Mouse (Mus musculus) CH12.LX (cell line): ENCODE measurements around the gene Hist1h2bg. TPM values are rescaled to one million over a fixed set of nuclear protein-coding genes. Genes with fewer than 3 reads are reported as not detected.
"Not testable (repeated sequence)": the region's sequence is repeated elsewhere in the genome, so short reads cannot be mapped to it uniquely, and the experiment has no call there.

Experiments
- DNase-seq: peaks from one replicate; pipeline ENCODE4 v3.0.0-alpha.2; 2013; ENCODE audit errors: extremely low read depth
- H3K27ac ChIP-seq: 2 replicates; pipeline ENCODE4 v1.5.1; 2012; ENCODE audit warnings: low read depth, mild to moderate bottlenecking, control low read depth, moderate library complexity; ENCODE audit not compliant: insufficient read depth
- H3K27me3 ChIP-seq: replicated peaks from 2 replicates; pipeline ENCODE3; 2012; ENCODE audit warnings: inconsistent platforms
- H3K36me3 ChIP-seq, 2 experiments: replicated peaks in 1 of 2; 2 replicates each; pipeline versions ENCODE3 to v1.6.1; 2012; ENCODE audit warnings: inconsistent platforms in 1 of 2, low read length in 1 of 2, mild to moderate bottlenecking in 1 of 2, mixed read lengths in 1 of 2, moderate library complexity in 1 of 2; ENCODE audit not compliant: control insufficient read depth in 1 of 2, insufficient read depth in 1 of 2
- H3K4me1 ChIP-seq, 2 experiments: 2 replicates each; pipeline ENCODE4 v1.6.1; 2012; ENCODE audit warnings: inconsistent platforms in 1 of 2, moderate library complexity in 1 of 2; ENCODE audit not compliant: insufficient read depth in 2 of 2, control insufficient read depth in 1 of 2
- H3K4me2 ChIP-seq: 2 replicates; pipeline ENCODE4 v1.6.1; 2012; ENCODE audit warnings: low read depth, mild to moderate bottlenecking, control low read depth; ENCODE audit not compliant: poor library complexity, insufficient read depth, severe bottlenecking
- H3K4me3 ChIP-seq, 3 experiments: fragments of 150-350 bp in 1 of 3; sonication (generic) in 1 of 3; replicated peaks in 1 of 3; 2 replicates each; pipeline versions ENCODE3 to v1.5.1; 2011 to 2012; ENCODE audit warnings: low read depth in 2 of 3, low read length in 2 of 3, mild to moderate bottlenecking in 2 of 3, moderate library complexity in 2 of 3, control low read depth in 1 of 3, improper control_type of control experiment in 1 of 3, inconsistent platforms in 1 of 3, mixed read lengths in 1 of 3; ENCODE audit not compliant: poor library complexity in 1 of 3
- H3K79me2 ChIP-seq: replicated peaks from 2 replicates; pipeline ENCODE4 v1.6.1; 2012; ENCODE audit warnings: mild to moderate bottlenecking, moderate library complexity; ENCODE audit not compliant: control insufficient read depth, poor library complexity, insufficient read depth, severe bottlenecking; ENCODE audit errors: extremely low read depth
- H3K9ac ChIP-seq: 2 replicates; pipeline ENCODE4 v1.6.1; 2012; ENCODE audit warnings: low read depth, mild to moderate bottlenecking, control low read depth, moderate library complexity; ENCODE audit not compliant: insufficient read depth
- H3K9me3 ChIP-seq: replicated peaks from 2 replicates; pipeline ENCODE3; 2012; ENCODE audit warnings: low read length, inconsistent platforms, mixed read lengths
- BHLHE40 ChIP-seq: IDR thresholded peaks from 2 replicates; pipeline ENCODE4 v1.6.1; 2011; ENCODE audit warnings: mild to moderate bottlenecking, low read depth, low read length, improper control_type of control experiment
- CHD1 ChIP-seq: IDR thresholded peaks from 2 replicates; pipeline ENCODE4 v1.6.1; 2012; ENCODE audit warnings: low read depth, low read length, improper control_type of control experiment, inconsistent platforms
- CHD2 ChIP-seq: IDR thresholded peaks from 2 replicates; pipeline ENCODE4 v1.6.1; 2011; ENCODE audit warnings: low read length, improper control_type of control experiment
- E2F4 ChIP-seq: IDR thresholded peaks from 2 replicates; pipeline ENCODE4 v1.6.1; 2011; ENCODE audit warnings: low read depth, low read length, improper control_type of control experiment; ENCODE audit not compliant: insufficient replicate concordance
- GABPA ChIP-seq: IDR thresholded peaks from 2 replicates; pipeline ENCODE4 v1.6.1; 2012; ENCODE audit warnings: low read depth, low read length, improper control_type of control experiment, inconsistent platforms; ENCODE audit not compliant: insufficient replicate concordance
- HCFC1 ChIP-seq: IDR thresholded peaks from 2 replicates; pipeline ENCODE4 v1.6.1; 2012; ENCODE audit warnings: low read depth, mild to moderate bottlenecking, inconsistent platforms, low read length, improper control_type of control experiment
- IRF4 ChIP-seq: IDR thresholded peaks from 2 replicates; pipeline ENCODE4 v1.6.1; 2014; ENCODE audit warnings: low read depth, mild to moderate bottlenecking, inconsistent platforms, low read length, improper control_type of control experiment
- KAT2A ChIP-seq: IDR thresholded peaks from 2 replicates; pipeline ENCODE4 v1.6.1; 2012; ENCODE audit warnings: low read length, improper control_type of control experiment, inconsistent platforms; ENCODE audit not compliant: insufficient replicate concordance
- MAX ChIP-seq: IDR thresholded peaks from 2 replicates; pipeline ENCODE4 v1.6.1; 2011; ENCODE audit warnings: low read length, improper control_type of control experiment
- MAZ ChIP-seq: IDR thresholded peaks from 2 replicates; pipeline ENCODE4 v1.6.1; 2012; ENCODE audit warnings: low read depth, mild to moderate bottlenecking, inconsistent platforms, low read length, improper control_type of control experiment, moderate library complexity
- MXI1 ChIP-seq: IDR thresholded peaks from 2 replicates; pipeline ENCODE4 v1.6.1; 2011; ENCODE audit warnings: mild to moderate bottlenecking, low read depth, low read length, improper control_type of control experiment
- MYC ChIP-seq: IDR thresholded peaks from 2 replicates; pipeline ENCODE4 v1.6.1; 2011; ENCODE audit warnings: low read depth, mild to moderate bottlenecking, improper control_type of control experiment, low read length
- NELFE ChIP-seq: IDR thresholded peaks from 2 replicates; pipeline ENCODE4 v1.6.1; 2011; ENCODE audit warnings: low read depth, low read length, improper control_type of control experiment
- NRF1 ChIP-seq: IDR thresholded peaks from 2 replicates; pipeline ENCODE4 v1.6.1; 2014; ENCODE audit warnings: low read depth, mild to moderate bottlenecking, inconsistent platforms, low read length, improper control_type of control experiment, moderate library complexity
- POLR2A ChIP-seq: IDR thresholded peaks from 2 replicates; pipeline ENCODE4 v1.6.1; 2011; ENCODE audit warnings: low read depth, mild to moderate bottlenecking, improper control_type of control experiment, low read length
- POLR2AphosphoS2 ChIP-seq: IDR thresholded peaks from 2 replicates; pipeline ENCODE4 v1.6.1; 2011; ENCODE audit warnings: low read depth, low read length, improper control_type of control experiment
- RCOR1 ChIP-seq: conservative IDR thresholded peaks from 2 replicates; pipeline ENCODE4 v1.6.1; 2012; ENCODE audit warnings: low read depth, mild to moderate bottlenecking, inconsistent platforms, low read length, improper control_type of control experiment
- SIN3A ChIP-seq: IDR thresholded peaks from 2 replicates; pipeline ENCODE4 v1.6.1; 2012; ENCODE audit warnings: low read length, improper control_type of control experiment, inconsistent platforms
- TBP ChIP-seq: conservative IDR thresholded peaks from 2 replicates; pipeline ENCODE4 v1.6.1; 2011; ENCODE audit warnings: low read depth, low read length, improper control_type of control experiment
- TCF12 ChIP-seq: IDR thresholded peaks from 2 replicates; pipeline ENCODE4 v1.6.1; 2014; ENCODE audit warnings: low read depth, mild to moderate bottlenecking, inconsistent platforms, low read length, improper control_type of control experiment
- UBTF ChIP-seq: IDR thresholded peaks from 2 replicates; pipeline ENCODE4 v1.6.1; 2012; ENCODE audit warnings: low read depth, mild to moderate bottlenecking, inconsistent platforms, low read length, improper control_type of control experiment, moderate library complexity
- USF2 ChIP-seq: conservative IDR thresholded peaks from 2 replicates; pipeline ENCODE4 v1.6.1; 2011; ENCODE audit warnings: low read depth, low read length, improper control_type of control experiment
- ZMIZ1 ChIP-seq: IDR thresholded peaks from 2 replicates; pipeline ENCODE4 v1.6.1; 2012; ENCODE audit warnings: low read depth, mild to moderate bottlenecking, inconsistent platforms, low read length, improper control_type of control experiment
- dilution Hi-C: fragments of 300-500 bp; cut with MboI; formaldehyde crosslinking; loops from 2 replicates; pipeline ENCODE4 v1.14.3; 2020; ENCODE audit warnings: low sequenced_read_pairs; ENCODE audit not compliant: extremely low pct_unique_long_range_greater_than_20kb, extremely low pct_ligation_motif_present
- in situ Hi-C: fragments of 300-500 bp; cut with MboI; formaldehyde crosslinking; loops from 3 replicates; pipeline ENCODE4 v1.14.3; 2019; ENCODE audit warnings: low sequenced_read_pairs, low pct_ligation_motif_present, low pct_unique_long_range_greater_than_20kb, mixed read lengths
- polyA plus RNA-seq: library from polyadenylated mRNA; unstranded; fragments of >175 nt; gene quantifications from 2 replicates; pipeline ENCODE4 v1.2.1, GENCODE M21; 2012; ENCODE audit warnings: low read depth; ENCODE audit not compliant: insufficient read length
- total RNA-seq, 2 experiments: library from RNA; depleted of rRNA; stranded (reverse); fragments of 300-350 nt in 1 of 2; fragments of >200 nt in 1 of 2; gene quantifications; 2 replicates each; pipeline ENCODE4 v1.2.3; 2012 to 2014

Gene Hist1h2bg
- total and polyA plus RNA-seq, 3 experiments, result 9.4 to 3,252 (median 136) TPM

- H3K4me1 ChIP-seq, result peaks cover 9 to 44% of the 10 kb centered on the region in 2 experiments; a peak in 3 of 4 replicates
- peak overlapping the region; percentile 98 for H3K4me2 ChIP-seq
- peak overlapping the region; percentile 93 for H3K27ac ChIP-seq
- no peaks in the 10 kb centered on the region for H3K36me3 ChIP-seq
- H3K27me3 ChIP-seq, result no peaks in the 10 kb centered on the region
- no peaks in the 10 kb centered on the region for H3K9me3 ChIP-seq
- peak overlapping the region; percentile 41 to 63 (median 42) for H3K4me3 ChIP-seq
- no peak for TF ChIP-seq GABPA
- TF ChIP-seq POLR2A, result peak; percentile 51; the same call in 1 of the 2 replicates
- peak; percentile 31 for TF ChIP-seq NELFE
- TF ChIP-seq POLR2AphosphoS2, result 0 out of 2 replicates have a peak, but pooled peaks have one; percentile 72
- TF ChIP-seq TCF12, result no peak
- TF ChIP-seq UBTF, result no peak; the same call in 1 of the 2 replicates
- peak; percentile 58; the same call in 1 of the 2 replicates for TF ChIP-seq TBP
- dilution Hi-C loops, result no loop called here
- peak; percentile 86 for DNase-seq
- in situ Hi-C loops, result no loop called here
- no peaks in the 10 kb centered on the region for H3K79me2 ChIP-seq
- peak overlapping the region; percentile 100 for H3K9ac ChIP-seq
These were observed 36.6 kb upstream of the Hist1h2bg start for GRCm38 (mm10) chr13:23534368-23535131.

GRCm38 (mm10) chr13:23535137-23536075 is 35.8 kb upstream of the Hist1h2bg start, which contains the start of gene Hist1h3g:
Hist1h3g (plus strand) TSS chr13:23535422.
- H3K4me1 ChIP-seq, result peaks cover 9 to 51% of the 10 kb centered on the region in 2 experiments; a peak in 3 of 4 replicates
- in situ Hi-C loops, H3K79me2 ChIP-seq, H3K9me3 ChIP-seq, dilution Hi-C loops, H3K27me3 ChIP-seq, H3K36me3 ChIP-seq: not testable (repeated sequence)
- peak within 1 kb of the TSS; percentile 49 to 70 (median 55) for H3K4me3 ChIP-seq
- H3K9ac ChIP-seq, result peak within 1 kb of the TSS; percentile 100
- peak; percentile 98 for DNase-seq
- 0 out of 2 replicates have a peak, but pooled peaks have one; percentile 13 for TF ChIP-seq MAZ
- peak; percentile 99 for TF ChIP-seq NELFE
- TF ChIP-seq CHD1, result peak; percentile 95; the same call in 1 of the 2 replicates
- TF ChIP-seq MXI1, result 0 out of 2 replicates have a peak, but pooled peaks have one; percentile 25
- peak; percentile 100 for TF ChIP-seq E2F4
- peak; percentile 77 for TF ChIP-seq MYC
- peak; percentile 61 for TF ChIP-seq SIN3A
- TF ChIP-seq BHLHE40, result peak; percentile 19; the same call in 1 of the 2 replicates
- peak; percentile 18 for TF ChIP-seq USF2
- TF ChIP-seq MAX, result peak; percentile 40; the same call in 1 of the 2 replicates
- TF ChIP-seq TBP, result peak; percentile 98
- TF ChIP-seq POLR2A, result peak; percentile 97
- peak; percentile 100 for TF ChIP-seq POLR2AphosphoS2
- TF ChIP-seq TCF12, result peak; percentile 87; the same call in 1 of the 2 replicates
- 0 out of 2 replicates have a peak, but pooled peaks have one; percentile 68 for TF ChIP-seq RCOR1
- TF ChIP-seq NRF1, result peak; percentile 85
- TF ChIP-seq UBTF, result peak; percentile 97
- TF ChIP-seq IRF4, result peak; percentile 31; the same call in 1 of the 2 replicates
- peak; percentile 68; the same call in 1 of the 2 replicates for TF ChIP-seq KAT2A
- TF ChIP-seq ZMIZ1, result peak; percentile 99
- TF ChIP-seq CHD2, result peak; percentile 88
- TF ChIP-seq HCFC1, result peak; percentile 48
- H3K4me2 ChIP-seq, result peak within 1 kb of the TSS; percentile 98
- H3K27ac ChIP-seq, result peak within 1 kb of the TSS; percentile 93
